Mouse (Mus musculus): ENCODE measurements at regions not wholly inside any gene's neighbourhood (a gene's known extent, or its start where the extent isn't known, plus 50 kb on each side); places are given as distances from the start of the nearest gene placed in this dataset.

DNA sequence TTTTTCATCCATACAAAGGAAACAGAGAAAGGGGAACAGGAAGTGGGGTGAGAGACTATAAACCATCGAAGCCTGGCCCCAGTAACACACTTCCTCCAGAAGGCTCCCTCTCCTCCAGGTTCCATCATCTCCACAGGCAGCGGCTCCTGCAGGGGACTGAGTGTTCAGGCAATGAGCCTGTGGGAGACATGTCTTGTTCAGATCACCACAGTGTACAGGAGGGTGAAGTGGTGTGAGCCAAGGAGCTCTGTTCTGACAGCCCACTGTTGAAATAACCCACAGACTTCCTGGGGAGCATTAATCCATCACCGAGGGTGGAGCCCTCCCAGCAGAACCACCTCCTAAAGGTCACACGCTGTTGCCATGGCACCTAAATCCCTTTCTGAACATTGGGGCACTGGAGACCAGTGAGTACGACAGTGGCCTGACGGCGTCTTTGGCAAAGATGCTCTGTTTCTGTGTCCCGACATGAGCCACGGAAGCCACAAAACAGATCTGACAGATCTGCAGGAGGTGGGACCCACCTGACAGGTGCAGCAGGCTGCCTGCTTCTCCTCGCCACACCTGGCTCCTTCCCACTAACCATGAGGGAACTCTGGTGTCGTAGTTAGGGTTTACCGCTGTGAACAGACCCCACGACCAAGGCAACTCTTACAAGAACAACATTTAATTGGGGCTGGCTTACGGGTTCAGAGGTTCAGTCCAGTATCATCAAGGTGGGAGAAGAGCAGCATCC is 60.9 kb downstream of the Psmg1 start:
- ATAC-seq (ENCODE audit: borderline replicate concordance, extremely low read depth, low FRiP score, low TSS enrichment), result no peak

DNA sequence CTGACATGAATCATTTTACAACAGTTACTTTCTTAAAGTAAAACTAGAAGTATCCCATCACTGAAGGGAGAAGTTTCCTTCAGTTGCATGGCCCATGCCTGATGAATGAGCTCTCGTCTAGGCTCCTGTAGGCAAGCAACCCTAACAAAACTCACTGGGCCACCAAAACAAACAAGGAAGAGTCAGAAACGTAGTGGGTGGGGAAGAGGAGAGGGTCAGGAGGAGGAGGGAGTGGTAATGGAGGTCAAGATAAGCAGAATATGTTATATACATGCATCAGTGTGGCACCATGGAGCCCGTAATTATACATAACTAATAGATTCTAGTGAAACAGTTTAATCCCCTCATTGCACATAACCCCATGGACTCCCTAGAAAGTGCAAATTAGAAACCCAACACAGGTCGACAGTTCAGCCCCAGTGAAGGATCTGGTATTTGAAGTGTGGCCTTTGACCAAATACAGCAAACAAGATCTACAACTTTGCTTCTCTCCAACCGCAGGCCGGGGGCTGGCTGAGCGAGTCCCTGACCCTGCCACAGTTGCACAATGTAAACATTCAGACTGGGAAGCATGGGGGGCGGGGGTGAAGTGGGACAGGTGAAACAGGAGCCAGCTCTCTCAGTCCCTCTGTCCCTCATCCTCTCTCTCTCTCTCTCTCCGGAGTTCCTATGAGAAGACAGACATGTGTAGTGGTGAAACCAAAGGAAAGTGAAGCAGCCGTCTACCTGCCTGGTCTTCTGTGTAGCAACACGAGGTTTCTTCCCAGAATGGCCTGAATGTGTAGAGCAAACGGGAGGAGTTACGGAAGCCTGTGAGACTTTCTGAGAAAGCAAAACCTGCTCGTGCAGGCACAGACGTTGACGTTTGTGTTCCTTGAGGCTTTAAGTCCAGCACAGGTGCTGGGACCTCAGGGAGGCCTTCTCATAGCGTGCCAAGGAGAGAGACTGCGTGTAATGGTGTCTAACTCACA is 62.2 kb downstream of the Psmg1 start:
- H3K9me3 ChIP-seq, result no peaks in the 10 kb centered on the region
- peak overlapping the region; percentile 83 for H3K27ac ChIP-seq
- H3K4me3 ChIP-seq, result no peak overlapping the region
- H3K4me1 ChIP-seq, result peaks cover 47% of the 10 kb centered on the region
- H3K27me3 ChIP-seq, result no peaks in the 10 kb centered on the region
- no peaks in the 10 kb centered on the region for H3K36me3 ChIP-seq
- WGBS, result 36% methylated on average over 18 of the region's 18 CpGs
- ATAC-seq (ENCODE audit: borderline replicate concordance, extremely low read depth, low FRiP score, low TSS enrichment), result peak; percentile 51; the same call in 1 of the 2 replicates
- peak overlapping the region; percentile 17; the same call in 1 of the 2 replicates for H3K4me2 ChIP-seq
- H3K9ac ChIP-seq, result no peak overlapping the region

More for the DNA sequence above, 60.9 kb downstream of the Psmg1 start:
- Histone ChIP-seq H3K9ac (no peak overlapping the region), H3K4me3 (no peak overlapping the region), H3K27ac (peak overlapping the region; percentile 83), H3K27me3 (no peaks in the 10 kb centered on the region), H3K36me3 (no peaks in the 10 kb centered on the region), H3K4me1 (peaks cover 39% of the 10 kb centered on the region), H3K4me2 (no peak overlapping the region), H3K9me3 (no peaks in the 10 kb centered on the region)
- 62% methylated on average over 14 of the region's 14 CpGs for WGBS

DNA sequence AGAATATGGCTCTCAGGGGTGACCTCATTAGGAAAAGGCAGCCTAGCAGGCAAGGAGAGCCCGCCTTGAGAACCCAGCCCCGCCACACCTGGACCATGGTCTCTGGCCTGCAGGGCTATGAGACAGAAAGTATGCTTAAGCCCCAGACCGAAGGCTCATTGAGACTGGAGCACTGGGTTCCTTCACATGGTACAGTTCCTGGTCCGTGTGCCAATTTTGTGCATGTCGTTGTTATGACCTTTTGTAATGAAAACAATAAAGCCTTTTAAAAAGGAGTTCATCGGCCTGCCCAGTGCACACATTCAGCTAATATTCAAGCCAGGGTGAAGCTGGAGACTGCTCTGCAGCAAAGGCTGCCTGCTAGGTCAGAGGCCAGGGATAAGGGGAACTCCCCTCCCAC is 64.2 kb downstream of the Psmg1 start:
- Histone ChIP-seq H3K4me3 (no peak overlapping the region), H3K27ac (no peak overlapping the region), H3K4me1 (peaks cover 42% of the 10 kb centered on the region), H3K9ac (no peak overlapping the region), H3K4me2 (no peak overlapping the region), H3K36me3 (no peaks in the 10 kb centered on the region), H3K9me3 (no peaks in the 10 kb centered on the region), H3K27me3 (no peaks in the 10 kb centered on the region)
- WGBS, result 56% methylated on average over 6 of the region's 6 CpGs
- no peak for ATAC-seq (ENCODE audit: borderline replicate concordance, extremely low read depth, low FRiP score, low TSS enrichment)

DNA sequence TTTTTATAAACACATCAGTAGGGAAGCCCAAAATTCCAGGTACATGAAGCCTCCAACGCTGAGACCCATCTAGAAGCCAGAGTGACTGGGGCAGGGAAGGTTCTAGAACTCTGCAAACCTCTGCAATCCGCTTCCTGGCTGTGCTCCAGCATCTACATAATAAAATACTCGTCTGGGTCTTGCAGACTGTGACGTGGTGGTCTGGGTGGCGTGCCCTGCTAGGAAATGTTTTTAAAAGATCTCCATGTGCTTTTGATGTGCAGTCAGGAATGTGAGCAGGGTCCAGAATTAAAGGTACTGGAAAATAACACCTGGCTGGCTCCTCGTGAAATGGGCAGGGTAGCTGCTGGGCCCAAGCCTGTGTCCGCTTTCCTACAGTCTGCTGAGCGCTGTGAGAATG is 66.0 kb downstream of the Psmg1 start:
- no peak overlapping the region for H3K9ac ChIP-seq
- no peak overlapping the region for H3K4me2 ChIP-seq
- H3K36me3 ChIP-seq, result no peaks in the 10 kb centered on the region
- 35% methylated on average over 8 of the region's 8 CpGs for WGBS
- no peaks in the 10 kb centered on the region for H3K9me3 ChIP-seq
- H3K4me1 ChIP-seq, result peaks cover 38% of the 10 kb centered on the region
- H3K4me3 ChIP-seq, result no peak overlapping the region
- no peak for ATAC-seq (ENCODE audit: borderline replicate concordance, extremely low read depth, low FRiP score, low TSS enrichment)
- H3K27me3 ChIP-seq, result no peaks in the 10 kb centered on the region
- H3K27ac ChIP-seq, result peak overlapping the region; percentile 58

DNA sequence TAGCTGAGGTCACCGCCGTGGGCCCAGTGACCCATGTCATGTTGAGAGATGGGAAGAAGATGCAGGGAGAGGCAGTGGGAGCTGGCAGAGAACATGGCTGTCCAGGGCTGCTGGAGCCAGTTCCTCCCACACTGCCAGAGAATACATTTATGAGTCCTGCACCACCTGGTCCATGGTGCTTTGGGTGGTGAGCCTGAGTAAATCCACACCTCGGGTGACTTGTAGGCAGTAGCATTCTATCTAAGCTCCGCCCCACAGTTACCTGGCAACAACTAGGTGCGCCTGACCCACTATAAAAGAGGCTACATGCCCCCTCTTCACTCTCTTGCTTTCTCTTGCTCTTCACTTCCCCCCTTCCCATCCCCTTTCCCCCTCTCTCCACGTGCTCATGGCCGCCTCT is 66.8 kb downstream of the Psmg1 start:
- Histone ChIP-seq H3K9ac (no peak overlapping the region), H3K4me2 (no peak overlapping the region), H3K27me3 (no peaks in the 10 kb centered on the region), H3K4me3 (no peak overlapping the region), H3K27ac (no peak overlapping the region), H3K4me1 (peaks cover 30% of the 10 kb centered on the region), H3K9me3 (no peaks in the 10 kb centered on the region), H3K36me3 (no peaks in the 10 kb centered on the region)
- 69% methylated on average over 7 of the region's 7 CpGs for WGBS
- ATAC-seq (ENCODE audit: borderline replicate concordance, extremely low read depth, low FRiP score, low TSS enrichment), result no peak

DNA sequence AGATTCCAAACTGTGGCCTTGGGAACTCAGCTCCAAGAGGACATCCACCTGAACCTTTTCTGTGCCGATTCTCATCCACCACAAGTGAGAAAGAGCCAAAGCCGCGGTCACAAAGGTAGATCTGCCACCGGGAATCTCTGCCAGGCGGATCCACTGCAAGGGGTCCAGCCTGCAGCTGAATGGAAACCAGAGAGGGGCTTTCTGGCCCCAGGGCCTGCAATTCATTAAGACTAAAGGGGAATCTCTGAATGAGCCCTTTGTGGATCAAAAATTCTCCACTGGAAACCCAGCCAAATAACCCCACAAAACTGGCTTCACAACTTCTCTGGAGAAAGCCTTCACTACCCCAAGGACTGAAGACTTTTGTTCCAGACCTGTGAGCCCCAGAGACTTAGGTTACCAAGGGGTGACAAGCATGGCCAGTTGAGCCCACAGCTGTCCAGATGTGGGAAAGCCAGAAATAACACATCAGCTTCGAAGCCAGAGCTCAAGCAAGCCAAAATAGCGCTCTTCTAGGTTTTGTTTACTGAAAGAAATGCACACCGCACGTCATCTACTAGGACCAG is 68.3 kb downstream of the Psmg1 start:
- peaks cover 22% of the 10 kb centered on the region for H3K4me1 ChIP-seq
- no peaks in the 10 kb centered on the region for H3K27me3 ChIP-seq
- H3K4me2 ChIP-seq, result no peak overlapping the region
- no peak for ATAC-seq (ENCODE audit: borderline replicate concordance, extremely low read depth, low FRiP score, low TSS enrichment)
- H3K9ac ChIP-seq, result no peak overlapping the region
- no peaks in the 10 kb centered on the region for H3K9me3 ChIP-seq
- H3K27ac ChIP-seq, result peak overlapping the region; percentile 35; the same call in 1 of the 2 replicates
- 80% methylated on average over 9 of the region's 9 CpGs for WGBS
- H3K4me3 ChIP-seq, result no peak overlapping the region
- no peaks in the 10 kb centered on the region for H3K36me3 ChIP-seq

DNA sequence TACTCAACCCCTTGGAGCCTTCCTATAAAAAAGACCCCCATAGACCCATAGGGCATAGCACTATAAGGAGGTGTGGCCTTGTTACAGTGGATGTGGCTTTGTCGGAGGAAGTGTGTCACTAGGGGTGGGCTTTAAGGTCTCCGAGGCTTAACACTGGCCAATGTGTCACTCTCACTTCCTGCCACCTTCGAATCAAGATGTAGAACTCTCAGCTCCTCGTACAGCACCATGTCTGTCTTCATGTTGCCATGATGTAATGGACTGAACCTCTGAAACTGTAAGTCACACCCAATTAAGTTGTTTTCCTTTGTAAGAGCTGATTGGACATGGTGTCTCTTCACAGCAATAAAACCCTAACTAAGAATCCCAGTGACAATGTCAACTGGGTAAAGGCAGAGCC is 69.6 kb downstream of the Psmg1 start:
- WGBS, result 62% methylated on average over 4 of the region's 4 CpGs
- ATAC-seq (ENCODE audit: borderline replicate concordance, extremely low read depth, low FRiP score, low TSS enrichment), result no peak

DNA sequence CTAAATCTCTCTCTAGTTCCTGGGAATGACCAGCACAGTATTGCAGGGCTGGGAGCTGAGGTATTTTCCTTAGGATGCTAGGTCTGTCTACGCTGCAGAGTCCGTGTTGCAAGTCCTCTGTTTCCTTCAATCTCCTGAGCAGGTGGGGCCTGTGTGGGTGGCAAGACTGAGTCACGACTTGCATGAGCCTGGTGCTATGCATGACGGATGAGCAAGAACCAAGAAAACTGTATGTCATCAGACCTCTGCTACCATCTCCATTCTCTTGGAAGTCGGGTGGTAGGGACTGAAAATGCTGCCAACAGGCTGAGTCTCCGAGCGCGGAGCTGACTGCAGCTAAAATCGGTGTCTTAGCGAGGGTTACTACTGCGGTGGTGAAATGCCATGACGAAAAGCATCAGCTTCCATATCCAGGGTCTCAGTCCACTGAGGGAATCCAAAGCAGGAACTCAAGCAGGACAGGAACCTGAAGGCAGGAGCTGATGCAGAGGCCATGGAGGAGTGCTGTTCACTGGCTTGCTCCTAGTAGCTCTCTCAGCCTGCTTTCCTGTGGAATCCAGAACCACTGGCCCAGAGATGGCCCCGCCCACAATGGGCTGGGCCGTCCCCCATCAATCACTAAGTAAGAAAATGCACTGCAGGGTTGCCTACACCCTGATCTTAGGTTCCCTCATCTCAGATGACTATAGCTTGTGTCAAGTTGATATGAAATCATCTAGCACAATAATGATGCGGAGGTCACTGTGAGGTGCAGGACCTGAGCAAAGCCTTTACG is 71.9 kb downstream of the Psmg1 start:
- no peak overlapping the region for H3K27ac ChIP-seq
- H3K4me3 ChIP-seq, result no peak overlapping the region
- peaks cover under 1% of the 10 kb centered on the region for H3K4me1 ChIP-seq
- no peak overlapping the region for H3K9ac ChIP-seq
- no peaks in the 10 kb centered on the region for H3K9me3 ChIP-seq
- no peaks in the 10 kb centered on the region for H3K27me3 ChIP-seq
- ATAC-seq (ENCODE audit: borderline replicate concordance, extremely low read depth, low FRiP score, low TSS enrichment), result no peak
- WGBS, result 91% methylated on average over 16 of the region's 16 CpGs
- no peak overlapping the region for H3K4me2 ChIP-seq
- H3K36me3 ChIP-seq, result no peaks in the 10 kb centered on the region

More for the DNA sequence above, 69.6 kb downstream of the Psmg1 start:
- no peak overlapping the region for H3K9ac ChIP-seq
- H3K36me3 ChIP-seq, result no peaks in the 10 kb centered on the region
- H3K4me3 ChIP-seq, result no peak overlapping the region
- no peak overlapping the region for H3K4me2 ChIP-seq
- no peak overlapping the region for H3K27ac ChIP-seq
- H3K27me3 ChIP-seq, result no peaks in the 10 kb centered on the region
- H3K9me3 ChIP-seq, result no peaks in the 10 kb centered on the region
- peaks cover 11% of the 10 kb centered on the region for H3K4me1 ChIP-seq

DNA sequence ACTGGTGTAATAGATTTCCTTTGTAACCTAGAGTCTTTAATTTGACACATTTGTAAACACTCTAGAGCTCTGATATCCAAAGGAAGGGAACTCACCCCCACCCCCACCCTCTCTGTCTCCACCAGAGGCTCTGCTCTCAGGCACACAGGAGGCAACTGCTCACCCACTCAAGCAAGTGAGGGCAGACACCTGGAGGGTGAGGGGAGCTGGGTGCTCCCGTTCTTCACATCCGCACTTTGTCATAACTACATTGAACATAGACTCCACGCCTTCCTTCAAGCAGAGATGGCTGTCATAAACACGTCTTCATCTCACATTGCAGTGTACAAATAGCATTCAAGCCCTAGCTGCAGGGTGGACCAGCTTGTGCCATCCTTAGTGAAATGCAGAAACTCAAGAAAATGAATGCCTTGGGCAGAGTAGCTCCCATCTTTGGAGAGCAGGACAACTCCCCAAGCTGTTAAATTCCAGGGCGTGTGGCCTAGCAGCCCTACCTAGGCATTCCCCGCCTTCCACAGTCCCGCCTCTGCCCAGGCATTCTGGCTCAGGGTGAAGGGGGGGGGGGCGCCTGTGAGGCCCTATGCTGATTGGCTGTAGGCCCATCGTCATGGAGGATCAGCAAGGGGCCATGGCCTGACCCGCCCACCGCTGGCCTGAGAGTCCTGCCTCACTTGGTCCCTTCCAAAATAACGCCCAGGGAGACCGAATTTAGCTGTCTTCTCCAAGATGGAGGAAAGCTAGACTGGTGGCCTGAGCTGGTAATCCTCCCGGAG is 72.9 kb downstream of the Psmg1 start:
- no peaks in the 10 kb centered on the region for H3K27me3 ChIP-seq
- H3K36me3 ChIP-seq, result no peaks in the 10 kb centered on the region
- peak; percentile 60; the same call in 1 of the 2 replicates for ATAC-seq (ENCODE audit: borderline replicate concordance, extremely low read depth, low FRiP score, low TSS enrichment)
- no peaks in the 10 kb centered on the region for H3K4me1 ChIP-seq
- H3K27ac ChIP-seq, result no peak overlapping the region
- H3K4me2 ChIP-seq, result no peak overlapping the region
- no peak overlapping the region for H3K4me3 ChIP-seq
- H3K9me3 ChIP-seq, result no peaks in the 10 kb centered on the region
- no peak overlapping the region for H3K9ac ChIP-seq
- WGBS, result 67% methylated on average over 14 of the region's 14 CpGs

DNA sequence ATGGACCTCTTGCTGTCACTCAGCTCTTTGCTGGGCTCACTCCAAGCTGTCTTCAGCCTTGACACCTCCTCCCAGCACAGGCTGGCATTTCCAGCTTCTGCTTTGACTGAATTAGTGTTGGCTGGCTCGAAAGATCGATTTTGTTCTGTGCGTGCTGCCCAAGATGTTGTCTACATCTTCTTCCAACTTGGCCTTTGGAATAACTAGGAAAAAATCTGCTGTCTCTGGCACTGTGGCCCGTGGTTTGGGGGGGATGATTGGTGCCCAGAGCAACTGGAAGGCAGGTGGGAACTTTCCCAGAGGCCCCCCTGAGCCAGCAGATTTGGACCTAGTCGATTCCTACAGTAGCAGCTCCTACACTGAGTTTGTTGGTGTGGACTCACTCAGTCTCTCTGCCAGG is 76.9 kb downstream of the Psmg1 start:
- no peak overlapping the region for H3K4me2 ChIP-seq
- 73% methylated on average over 5 of the region's 5 CpGs for WGBS
- H3K36me3 ChIP-seq, result no peaks in the 10 kb centered on the region
- no peaks in the 10 kb centered on the region for H3K9me3 ChIP-seq
- H3K27ac ChIP-seq, result no peak overlapping the region
- H3K27me3 ChIP-seq, result no peaks in the 10 kb centered on the region
- no peaks in the 10 kb centered on the region for H3K4me1 ChIP-seq
- no peak overlapping the region for H3K4me3 ChIP-seq
- H3K9ac ChIP-seq, result no peak overlapping the region
- ATAC-seq (ENCODE audit: borderline replicate concordance, extremely low read depth, low FRiP score, low TSS enrichment), result no peak
